Mouse (Mus musculus) layer of hippocampus, adult 8-10 months (tissue): Measurements from ENCODE around the gene Lef1. TPM values are rescaled to one million over a fixed set of nuclear protein-coding genes. Genes with fewer than 3 reads are reported as not detected.

Experiments
- total RNA-seq, 4 experiments: library from RNA; stranded (reverse); gene quantifications; 2 replicates each; pipeline ENCODE4 v1.2.4; 2022

The Lef1 gene
- total RNA-seq, 4 experiments from 2014 or later, result 6.0 to 10.8 (median 6.5) TPM

Other genes starting within 250 kb of the Lef1 start
- 10 to 100 TPM; 19.1 to 28.0 (median 24.6) TPM for gene Hadh, start 161.6 kb downstream of the Lef1 start, total RNA-seq
- 10 to 100 TPM; 17.3 to 19.3 (median 18.1) TPM for gene Cyp2u1, start 192.8 kb downstream of the Lef1 start, total RNA-seq